Mouse (Mus musculus) adrenal gland, postnatal 36 days (tissue): Measurements from ENCODE around the gene Cldn14. TPM values are rescaled to one million over a fixed set of nuclear protein-coding genes. Genes with fewer than 3 reads are reported as not detected.
A peak's percentile ranks its signal among the peaks of the same experiment; 100 is the strongest.
"Not testable (repeated sequence)": the region's sequence is repeated elsewhere in the genome, so short reads cannot be mapped to it uniquely, and the experiment has no call there.

Source experiments
- DNase-seq, 2 experiments: peaks; one replicate each; pipeline ENCODE4 v3.0.0; 2021; ENCODE audit warnings: mixed read lengths in 1 of 2
- total RNA-seq, 2 experiments: library from RNA; stranded (reverse); gene quantifications; 2 replicates each; pipeline ENCODE4 v1.2.3; 2021

The Cldn14 gene
- total RNA-seq, 2 experiments from 2014 or later = not detected

DNA sequence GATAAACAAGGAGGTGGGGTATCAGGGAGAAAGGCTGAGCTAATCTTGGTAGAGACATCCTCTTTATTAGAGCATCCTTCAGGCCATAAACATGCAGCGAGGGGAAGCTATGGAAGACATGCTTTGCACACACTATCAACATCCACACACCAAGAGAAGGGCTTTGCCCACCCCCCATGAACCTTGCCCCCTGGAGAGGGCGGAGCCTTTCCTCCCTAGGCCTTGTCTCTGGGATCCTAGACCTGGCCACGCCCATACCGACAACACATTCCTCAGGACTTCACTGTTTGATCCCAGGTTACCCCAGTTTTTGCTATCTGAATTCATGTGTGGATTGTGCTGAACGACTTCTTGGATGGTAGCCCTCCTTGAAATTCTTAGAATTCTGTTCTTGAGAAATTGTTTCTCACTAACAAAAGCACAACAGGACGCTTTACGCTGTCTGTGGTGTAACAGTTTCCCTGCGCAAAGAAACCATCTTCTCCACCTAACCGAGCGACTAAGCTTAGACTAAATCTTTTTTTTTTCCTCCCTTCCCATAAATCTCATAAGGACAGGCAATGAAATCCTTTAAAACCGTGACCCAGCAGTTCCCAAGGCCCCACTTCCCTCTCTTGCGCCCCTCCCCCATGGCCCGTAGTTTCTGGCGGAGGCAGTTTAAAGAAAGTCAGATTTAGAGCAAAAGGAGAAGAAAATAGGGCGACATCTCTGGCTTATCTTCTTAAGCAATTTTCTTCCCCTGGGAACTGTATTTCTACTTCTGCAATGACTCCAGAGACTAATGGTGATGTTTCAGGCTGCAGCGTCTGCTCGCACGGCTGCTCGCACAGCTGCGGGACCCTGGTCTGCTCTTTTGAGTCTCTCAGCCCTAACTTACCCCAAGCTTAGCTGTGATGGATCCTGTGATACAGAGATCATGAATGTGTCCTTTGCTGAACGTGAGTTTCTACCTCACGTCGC is 1.7 kb downstream of the Cldn14 start:
- DNase-seq = no peak

DNA sequence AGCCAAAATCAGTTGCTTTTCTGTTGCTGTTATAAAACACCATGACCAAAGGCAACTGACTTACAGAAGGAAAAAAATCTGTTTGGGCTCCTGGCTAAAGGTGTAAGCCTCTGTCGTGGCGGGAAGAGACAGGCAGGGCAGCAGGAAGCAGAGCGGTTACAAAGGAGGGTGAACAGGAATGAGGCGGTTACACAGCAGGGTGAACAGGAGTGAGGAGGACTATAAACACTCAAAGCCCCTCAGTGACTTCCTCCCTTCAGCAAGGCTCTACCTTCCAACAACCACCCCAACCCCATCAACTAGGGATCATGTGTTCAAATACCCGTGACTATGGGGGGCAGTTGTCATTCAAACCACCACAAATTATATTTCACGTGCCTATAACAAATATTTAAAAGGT is 5.2 kb downstream of the Cldn14 start:
- DNase-seq = no peak

DNA sequence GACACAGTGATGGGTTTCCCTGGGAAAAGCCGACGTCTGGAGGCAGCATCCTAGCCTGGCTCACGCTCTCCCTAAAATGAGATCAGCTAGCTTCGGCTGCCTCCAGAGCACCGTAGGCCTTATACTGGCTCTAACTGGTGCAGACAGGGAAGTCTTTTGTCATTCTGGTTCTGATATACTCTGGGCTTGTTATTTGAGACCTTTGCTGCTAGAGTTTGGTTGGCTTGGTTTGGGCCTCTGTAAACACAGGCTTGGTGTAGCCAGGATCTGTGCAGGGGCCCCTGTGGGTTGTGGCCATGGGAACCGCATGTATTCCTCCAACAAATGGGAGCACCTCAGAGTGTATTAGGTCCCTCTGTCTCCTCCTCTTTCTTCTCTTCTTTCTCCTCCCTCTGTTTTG is 7.3 kb downstream of the Cldn14 start:
- DNase-seq = no peak

DNA sequence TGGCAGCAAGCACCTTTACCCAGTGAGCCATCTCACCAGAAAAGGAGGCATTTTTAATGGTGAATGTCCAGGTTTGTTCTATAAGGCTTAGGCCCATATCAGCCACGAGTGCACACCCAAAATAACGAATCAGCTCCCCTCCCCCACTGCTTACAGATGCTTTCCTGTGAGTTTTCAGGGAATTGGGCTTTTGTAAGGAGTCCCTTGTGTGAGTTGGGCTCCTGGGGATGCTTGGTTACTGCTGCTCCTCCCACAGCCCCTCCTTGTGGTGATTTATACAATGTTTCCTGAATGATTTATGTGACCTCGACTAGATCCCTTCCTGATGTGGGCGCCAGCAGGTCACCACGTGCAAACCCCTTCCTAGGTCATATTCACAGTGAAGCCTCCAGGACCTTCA is 9.7 kb downstream of the Cldn14 start:
- DNase-seq = peak in 1 of 2 experiments; percentile 14

DNA sequence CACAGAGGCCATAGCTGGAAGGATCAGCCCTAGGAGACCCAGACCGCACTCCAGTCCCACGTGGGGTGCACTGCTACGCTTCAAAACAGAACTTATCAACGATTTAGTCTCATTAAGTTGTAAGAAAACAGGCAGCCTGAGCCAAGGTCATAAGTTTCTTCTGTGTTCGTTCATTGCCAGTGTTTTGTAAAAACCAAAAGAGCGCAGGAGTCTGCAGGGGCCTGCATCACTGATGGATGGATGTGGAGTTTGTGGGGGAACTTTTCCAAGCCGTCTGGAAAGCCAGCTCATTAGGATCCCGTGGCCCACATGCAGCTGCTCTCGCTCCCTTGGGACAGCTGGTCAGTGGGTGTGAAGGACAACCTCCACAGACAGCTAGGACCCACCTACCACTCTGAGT is 25.1 kb downstream of the Cldn14 start:
- no peak for DNase-seq

DNA sequence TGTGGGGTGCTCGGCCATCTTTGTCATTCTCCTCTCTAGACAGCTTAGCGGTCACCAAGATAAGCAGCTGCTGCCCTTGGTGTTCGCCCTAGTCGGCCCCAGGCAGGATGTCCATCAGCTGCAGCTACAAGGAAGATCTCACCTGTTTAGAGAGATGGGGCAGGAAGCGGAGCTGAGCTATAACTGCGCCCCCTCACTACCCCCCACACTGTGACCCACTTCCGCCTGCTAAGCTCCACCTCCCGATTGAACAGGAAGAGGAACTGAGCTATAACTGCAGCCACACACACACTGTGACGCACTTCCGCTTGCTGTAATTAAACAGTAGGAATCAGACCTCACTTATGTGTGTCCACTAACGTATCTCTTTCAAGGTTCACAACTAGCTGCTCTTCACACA is 26.3 kb downstream of the Cldn14 start:
- DNase-seq = no peak

DNA sequence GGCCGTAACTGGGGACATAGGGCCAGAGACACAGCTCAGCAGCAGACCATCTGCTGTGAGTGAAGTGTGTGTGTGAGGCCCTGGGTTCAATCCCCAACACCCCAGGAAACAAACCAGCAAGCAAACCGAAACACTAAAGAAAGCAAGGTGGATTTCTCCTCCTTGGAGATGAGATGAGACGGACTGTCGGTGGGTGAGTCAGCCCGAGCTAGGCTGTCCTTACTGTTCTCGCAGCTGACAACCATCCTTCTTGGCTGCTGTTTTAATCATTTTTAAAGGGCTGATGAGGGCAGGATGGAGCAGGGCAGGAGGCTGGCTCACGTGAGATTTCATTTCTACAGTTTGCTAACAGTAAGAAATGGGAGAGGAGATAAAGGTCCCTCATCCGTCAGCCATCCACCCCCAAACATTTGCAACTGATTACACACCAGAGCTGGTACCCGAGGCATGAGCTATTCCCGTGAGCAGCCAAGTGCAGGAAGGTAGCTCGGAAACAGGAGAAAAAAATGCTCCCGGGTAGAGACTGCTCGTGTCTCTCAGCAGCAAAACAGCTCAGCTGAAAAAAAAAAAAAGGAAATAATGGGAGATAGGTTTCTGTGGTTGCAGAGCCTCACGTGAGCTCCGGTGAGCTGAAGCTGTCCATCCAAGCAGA is 27.3 kb downstream of the Cldn14 start:
- peak in 1 of 2 experiments; percentile 11 for DNase-seq

DNA sequence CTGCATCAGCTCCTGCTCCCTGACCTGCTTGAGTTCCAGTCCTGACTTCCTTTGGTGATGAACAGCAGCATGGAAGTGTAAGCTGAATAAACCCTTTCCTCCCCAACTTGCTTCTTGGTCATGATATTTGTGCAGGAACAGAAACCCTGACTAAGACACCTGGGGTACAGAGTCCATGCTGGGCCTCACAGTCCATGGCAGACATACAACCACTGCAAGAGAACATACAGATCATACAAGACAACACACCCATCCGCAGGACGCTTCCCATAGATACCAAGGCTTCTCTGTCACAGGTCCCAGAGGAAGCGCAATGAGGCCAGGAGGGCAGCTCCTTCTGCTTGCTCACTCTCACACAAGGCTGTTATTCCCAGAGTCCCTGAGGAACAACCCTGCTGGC is 28.3 kb downstream of the Cldn14 start:
- not testable (repeated sequence) for DNase-seq

DNA sequence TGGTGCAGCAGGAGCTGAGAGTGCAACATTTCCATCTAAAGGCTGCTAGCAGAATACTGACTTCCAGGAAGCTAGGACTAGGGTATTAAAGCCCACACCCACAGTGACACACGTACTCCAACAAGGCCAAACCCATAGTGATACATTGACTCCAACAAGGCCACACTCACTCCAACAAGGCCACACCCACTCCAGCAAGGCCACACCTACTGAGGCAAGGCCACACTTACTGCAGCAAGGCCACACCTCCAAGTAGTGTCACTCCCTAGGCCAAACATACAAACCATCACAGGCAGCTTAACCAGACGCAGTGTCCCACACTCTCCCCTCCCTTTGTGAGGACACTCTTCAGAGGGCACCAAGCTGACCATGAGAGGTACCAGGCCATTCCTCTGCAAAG is 29.3 kb downstream of the Cldn14 start:
- DNase-seq = peak; percentile 39 to 40

DNA sequence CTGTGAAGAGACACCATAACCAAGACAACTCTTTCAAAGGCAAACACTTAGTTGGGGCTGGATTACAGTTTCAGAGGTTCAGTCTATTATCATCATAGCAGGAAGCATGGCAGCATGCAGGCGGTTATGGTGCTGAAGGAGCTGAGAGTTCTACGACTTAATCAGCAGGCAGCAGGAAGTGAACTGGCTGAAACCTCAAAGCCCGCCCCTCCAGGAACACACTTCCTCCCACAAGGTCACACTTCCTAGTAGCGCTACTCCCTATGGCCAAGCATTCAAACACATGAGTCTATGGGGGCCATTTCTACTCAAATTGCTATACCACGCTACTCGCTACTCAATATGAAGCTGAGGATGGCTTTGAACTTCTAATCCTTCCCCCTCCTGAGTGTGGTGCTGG is 31.1 kb downstream of the Cldn14 start:
- no peak for DNase-seq

DNA sequence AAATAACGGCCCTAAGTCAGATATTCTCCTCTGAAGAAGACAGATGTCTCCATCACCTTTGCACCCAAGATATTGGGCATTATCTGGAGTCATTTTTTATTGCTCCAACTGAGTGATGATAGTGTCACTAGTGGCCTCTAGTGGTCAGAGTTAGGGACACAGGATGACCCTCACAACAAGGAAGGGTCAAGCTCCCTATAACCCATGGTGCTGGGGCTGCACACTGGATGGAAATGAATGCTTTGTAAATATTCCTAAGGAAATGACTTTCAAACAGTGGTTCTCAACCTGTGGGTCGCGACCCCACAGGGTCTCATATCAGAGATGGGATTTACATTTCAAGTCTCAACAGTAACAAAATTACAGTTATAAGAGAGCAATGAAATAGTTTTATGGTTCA is 31.7 kb downstream of the Cldn14 start:
- peak; percentile 17 to 18 for DNase-seq

DNA sequence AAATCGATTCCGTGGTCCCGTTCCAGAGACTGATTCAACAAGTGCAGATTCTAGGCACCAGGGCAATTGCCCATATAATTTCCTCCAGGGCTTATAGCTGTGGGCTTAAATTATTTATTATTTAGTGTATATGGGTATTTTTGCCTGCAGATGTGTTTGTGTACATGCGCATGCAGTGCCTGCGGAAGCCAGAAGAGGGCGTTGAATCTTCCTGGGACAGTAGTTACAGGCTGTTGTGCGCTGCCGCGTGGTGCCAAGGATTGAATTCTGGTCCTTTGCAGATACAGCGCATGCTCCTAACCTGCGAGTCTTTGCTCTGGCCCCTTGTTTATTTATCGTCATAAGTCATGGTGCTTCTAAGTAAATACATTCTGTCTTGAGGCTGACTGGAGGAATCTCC is 33.2 kb downstream of the Cldn14 start:
- no peak for DNase-seq

DNA sequence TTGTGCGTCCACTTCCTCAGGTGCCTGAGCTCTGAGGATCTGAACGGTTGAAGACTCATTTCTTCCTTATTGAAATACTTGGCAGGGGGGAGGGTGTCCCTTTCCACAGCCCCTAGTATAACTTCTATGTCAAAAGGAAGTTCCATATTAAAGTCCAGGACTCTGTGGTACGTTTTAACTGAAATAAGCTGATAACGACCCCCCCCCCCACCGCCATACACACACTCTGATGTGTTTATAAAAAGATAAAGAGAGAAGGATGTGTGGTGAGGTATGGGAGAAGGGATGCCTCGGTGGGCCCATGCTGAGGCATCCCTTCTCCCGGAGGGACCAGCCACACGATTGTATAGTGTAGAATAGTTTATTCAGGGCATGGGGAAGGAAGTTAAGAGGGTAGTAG is 34.4 kb downstream of the Cldn14 start:
- DNase-seq = no peak

DNA sequence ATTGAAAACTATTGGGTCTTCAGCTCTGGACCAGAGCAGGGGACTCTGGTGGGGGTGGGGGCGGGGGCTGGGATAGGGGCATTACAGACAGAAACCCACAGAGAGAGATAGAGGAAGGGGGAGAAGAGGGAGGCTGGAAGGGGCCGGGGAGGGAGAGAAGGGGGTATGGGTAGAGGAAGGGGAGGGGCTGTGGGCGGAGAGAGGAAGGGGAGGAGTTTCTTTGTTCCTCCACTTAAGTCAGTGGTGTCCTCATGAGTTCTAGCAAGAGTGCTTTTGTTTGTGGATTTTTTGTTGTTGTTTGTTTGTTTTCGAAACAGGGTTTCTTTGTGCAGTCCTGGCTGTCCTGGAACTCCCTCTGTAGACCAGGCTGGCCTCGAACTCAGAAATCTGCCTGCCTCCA is 35.1 kb downstream of the Cldn14 start:
- peak in 1 of 2 experiments; percentile 46 for DNase-seq

DNA sequence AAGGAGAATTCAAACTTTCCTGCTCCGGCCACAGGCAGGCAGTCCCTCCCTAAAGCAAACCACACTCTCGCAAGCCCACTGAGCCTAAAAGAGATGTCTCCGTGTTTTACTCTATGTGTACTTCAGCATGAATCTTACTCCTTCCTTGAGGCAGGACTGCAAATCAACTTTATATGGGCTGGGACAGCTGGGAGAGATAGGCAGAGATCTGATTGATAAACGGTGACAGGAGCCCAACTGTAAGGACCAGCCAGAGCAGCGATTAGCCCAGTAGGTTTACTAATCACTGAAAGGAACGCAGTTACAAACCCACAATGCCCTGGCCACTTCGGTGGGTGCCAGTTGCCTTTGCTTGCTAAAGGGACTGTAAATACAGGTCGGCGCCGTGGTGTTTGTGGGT is 35.5 kb downstream of the Cldn14 start:
- DNase-seq = no peak

DNA sequence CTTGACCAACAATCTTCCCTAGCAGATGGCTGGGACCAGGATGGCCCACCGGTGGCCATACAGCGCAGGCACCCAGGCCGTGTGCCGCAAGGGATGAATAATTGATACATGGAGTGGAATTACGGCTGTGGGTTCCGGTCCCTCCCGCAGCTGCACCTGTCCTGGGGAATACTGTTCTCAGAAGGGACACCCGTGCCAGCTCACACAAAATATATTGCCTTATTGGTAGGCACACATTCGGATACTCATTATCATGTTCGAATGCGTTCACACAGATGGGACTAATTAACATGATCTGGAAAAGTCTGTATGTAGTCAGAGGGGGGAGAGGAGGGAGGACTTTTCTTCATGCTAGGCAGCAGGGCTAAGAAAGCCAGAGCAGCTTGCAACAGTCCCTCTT is 37.6 kb downstream of the Cldn14 start:
- DNase-seq = no peak

DNA sequence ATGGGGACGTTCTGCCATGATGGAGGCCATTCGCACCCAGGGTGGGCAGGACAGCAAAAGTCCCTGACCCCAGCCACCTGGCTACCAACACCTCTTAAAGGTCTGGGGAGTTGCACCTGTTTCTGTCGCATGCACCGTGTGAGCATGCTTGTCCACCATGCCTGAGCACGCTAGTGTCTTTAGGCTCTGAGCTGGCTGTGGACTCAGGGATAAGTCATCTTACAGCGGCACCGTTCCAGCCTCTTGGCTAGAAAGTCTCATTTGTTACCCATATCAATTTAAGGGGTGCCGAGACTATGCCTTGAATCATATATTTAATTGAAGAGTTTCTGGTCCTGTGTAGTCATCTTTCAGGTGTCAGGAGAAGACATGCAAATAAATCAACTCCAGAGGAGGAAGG is 40.7 kb downstream of the Cldn14 start:
- no peak for DNase-seq

DNA sequence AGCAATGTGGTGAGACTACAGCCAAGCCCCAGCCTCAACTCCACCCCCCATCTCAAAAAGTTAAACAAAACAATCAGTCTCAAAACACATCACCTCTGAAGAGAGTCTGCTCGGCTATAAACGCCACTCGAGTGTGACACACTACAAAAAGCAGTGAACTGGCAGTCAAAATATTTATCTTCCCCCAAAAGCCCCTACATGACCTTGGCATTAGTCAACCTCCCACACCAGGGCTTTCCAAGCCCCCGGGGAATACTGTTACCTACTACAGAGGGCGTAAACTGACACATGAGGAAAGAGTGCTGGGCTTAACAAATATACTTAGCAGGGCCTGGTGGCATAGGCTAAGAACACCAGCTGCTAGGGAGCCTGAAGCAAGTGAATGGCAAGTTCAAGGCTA is 46.4 kb downstream of the Cldn14 start:
- no peak for DNase-seq

DNA sequence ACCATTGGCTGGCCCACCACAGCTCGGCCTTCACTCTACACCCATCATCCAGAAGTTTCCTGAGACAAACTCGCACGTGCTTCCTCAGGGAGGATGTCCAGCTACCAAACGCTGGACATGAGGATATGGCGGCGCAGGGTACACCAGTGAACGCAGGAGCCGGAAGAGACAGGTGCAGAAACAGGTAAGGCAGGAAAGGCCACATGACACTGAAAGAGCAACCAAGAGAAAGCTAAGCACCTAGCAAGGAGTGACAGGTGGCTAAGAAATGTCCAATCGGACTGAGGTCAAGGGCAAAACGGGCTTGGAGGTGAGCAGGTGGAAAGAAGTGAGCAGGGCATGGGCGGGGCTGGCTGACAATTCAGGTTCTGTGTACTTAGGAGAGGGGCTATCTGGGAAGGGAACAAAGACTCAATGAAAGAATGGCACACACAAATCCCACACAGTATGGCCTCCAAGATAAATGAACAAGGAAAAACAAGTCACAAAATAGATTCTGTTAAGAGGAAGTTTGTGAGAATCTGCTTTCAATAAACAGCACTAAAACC is 47.5 kb downstream of the Cldn14 start:
- DNase-seq = no peak

DNA sequence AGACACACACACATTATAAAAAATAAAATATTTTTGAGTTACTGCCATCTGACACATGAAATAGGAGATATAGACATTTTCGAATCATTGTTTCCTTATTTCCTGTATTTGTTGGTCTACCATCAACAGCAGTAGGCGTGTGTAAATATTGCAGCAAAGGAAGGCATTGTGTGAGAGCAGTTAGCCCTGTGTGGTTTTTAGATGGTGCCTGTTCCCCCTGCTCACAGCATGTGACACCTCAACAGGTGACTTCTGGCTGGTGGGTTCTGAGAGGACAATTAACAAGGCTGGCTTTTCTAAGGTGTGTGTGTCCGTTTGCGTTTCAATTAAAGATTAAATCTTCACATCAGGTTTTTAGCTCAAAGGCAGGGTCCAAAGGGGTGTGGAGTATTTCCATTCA is 48.1 kb downstream of the Cldn14 start:
- no peak for DNase-seq

DNA sequence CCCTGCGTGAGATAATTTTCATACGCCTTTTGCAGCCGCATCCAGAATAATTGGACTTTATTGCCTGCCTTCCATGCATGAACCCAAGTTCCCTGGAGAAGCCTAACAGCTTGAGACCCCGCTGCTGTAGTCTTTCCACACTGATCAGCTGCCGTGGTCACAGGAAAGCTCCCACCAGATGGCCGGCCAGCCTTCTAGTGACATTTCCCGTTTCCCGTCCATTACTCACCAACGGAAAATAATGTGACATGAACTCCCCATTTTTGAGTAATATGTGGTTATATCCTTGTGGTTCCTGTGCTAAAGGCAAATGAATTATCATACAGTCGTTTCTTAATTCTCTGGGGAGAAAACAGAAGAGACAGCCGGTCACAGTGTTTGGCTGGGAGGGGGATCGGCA is 51.2 kb downstream of the Cldn14 start:
- peak in 1 of 2 experiments; percentile 7 for DNase-seq

DNA sequence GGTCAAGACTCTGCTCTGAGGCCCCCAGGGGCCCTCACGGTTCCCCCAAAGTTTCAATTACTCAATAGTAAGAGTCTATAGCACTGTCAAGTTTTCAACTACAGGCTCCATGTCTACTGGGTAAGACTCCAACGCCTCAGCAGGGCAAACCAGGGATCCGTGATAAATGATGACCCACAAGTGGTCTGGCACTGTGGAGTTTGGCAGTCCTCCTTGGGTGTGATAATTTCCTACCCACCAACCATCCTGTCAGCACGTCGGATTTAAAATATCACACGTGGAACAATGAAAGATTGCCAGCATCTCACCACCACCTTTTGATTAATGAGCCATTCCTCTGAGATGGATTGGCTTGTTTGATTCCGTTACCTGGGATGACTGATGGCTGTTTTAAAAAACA is 51.7 kb downstream of the Cldn14 start:
- DNase-seq = no peak

DNA sequence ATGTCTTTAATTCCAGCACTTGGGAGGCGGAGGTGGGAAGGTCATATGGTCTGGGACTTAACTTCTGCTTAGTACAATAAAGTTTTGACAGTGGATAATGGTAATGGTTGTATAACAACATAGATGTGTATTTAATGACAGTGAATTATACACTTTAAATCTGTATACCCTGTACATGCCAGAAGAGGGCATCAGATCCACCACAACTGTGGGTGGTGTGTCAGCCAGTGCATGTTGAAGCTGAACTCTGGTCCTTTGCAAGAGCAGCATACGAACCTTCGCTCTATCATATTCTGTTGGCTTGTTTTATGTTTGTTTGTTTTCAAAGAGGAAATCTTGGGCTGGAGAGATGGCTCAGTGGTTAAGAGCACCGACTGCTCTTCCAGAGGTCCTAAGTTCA is 61.2 kb downstream of the Cldn14 start:
- DNase-seq = no peak
